Mouse (Mus musculus) ES-E14 (cell line): ENCODE measurements around the gene Sh3tc1. TPM values are rescaled to one million over a fixed set of nuclear protein-coding genes. Genes with fewer than 3 reads are reported as not detected.

Source experiments
- DNase-seq: peaks from one replicate; pipeline ENCODE4 v3.0.0-alpha.2; 2013; ENCODE audit warnings: low read depth, low spot score
- H3K27ac ChIP-seq: 2 replicates; pipeline ENCODE4 v1.5.1; 2012; ENCODE audit warnings: low read depth, mild to moderate bottlenecking, low read length, moderate library complexity, mixed read lengths; ENCODE audit not compliant: poor library complexity, insufficient read depth, severe bottlenecking
- H3K36me3 ChIP-seq: 2 replicates; pipeline ENCODE4 v1.6.1; 2012; ENCODE audit warnings: mild to moderate bottlenecking, low read length, moderate library complexity, mixed read lengths; ENCODE audit not compliant: control insufficient read depth, poor library complexity, insufficient read depth, severe bottlenecking
- H3K4me1 ChIP-seq, 2 experiments: fragments of 150-350 bp in 1 of 2; sonication (generic) in 1 of 2; 2 replicates each; pipeline ENCODE4 v1.6.1; 2012; ENCODE audit warnings: low read length in 2 of 2, mild to moderate bottlenecking in 1 of 2, mixed read lengths in 1 of 2; ENCODE audit not compliant: control insufficient read depth in 2 of 2, insufficient read depth in 2 of 2, poor library complexity in 1 of 2
- H3K4me3 ChIP-seq, 2 experiments: fragments of 150-350 bp in 1 of 2; sonication (generic) in 1 of 2; 2 replicates each; pipeline ENCODE4 v1.5.1; 2012; ENCODE audit warnings: low read length in 2 of 2, low read depth in 1 of 2, mild to moderate bottlenecking in 1 of 2, mixed read lengths in 1 of 2; ENCODE audit not compliant: insufficient read depth in 1 of 2, poor library complexity in 1 of 2, severe bottlenecking in 1 of 2
- H3K9ac ChIP-seq: 2 replicates; pipeline ENCODE4 v1.6.1; 2012; ENCODE audit warnings: low read depth, mild to moderate bottlenecking, low read length, mixed read lengths; ENCODE audit not compliant: poor library complexity, insufficient read depth, severe bottlenecking
- H3K9me3 ChIP-seq: fragments of 150-350 bp; sonication (generic); 2 replicates; pipeline ENCODE4 v1.6.1; 2012; ENCODE audit warnings: low read depth, mild to moderate bottlenecking, low read length; ENCODE audit not compliant: control insufficient read depth, insufficient read depth
- CHD2 ChIP-seq: IDR thresholded peaks from 2 replicates; pipeline ENCODE4 v1.6.1; 2014; ENCODE audit warnings: mild to moderate bottlenecking, low read depth, low read length, inconsistent platforms
- HCFC1 ChIP-seq: IDR thresholded peaks from 2 replicates; pipeline ENCODE4 v1.6.1; 2012; ENCODE audit warnings: low read length, inconsistent platforms, borderline replicate concordance; ENCODE audit not compliant: insufficient read depth
- MAFK ChIP-seq: IDR thresholded peaks from 2 replicates; pipeline ENCODE4 v1.6.1; 2014; ENCODE audit warnings: mild to moderate bottlenecking, low read depth, low read length, inconsistent platforms; ENCODE audit not compliant: insufficient read depth
- ZC3H11A ChIP-seq: IDR thresholded peaks from 2 replicates; pipeline ENCODE4 v1.6.1; 2012; ENCODE audit warnings: low read depth, mild to moderate bottlenecking, inconsistent platforms, low read length, borderline replicate concordance
- ZNF384 ChIP-seq: IDR thresholded peaks from 2 replicates; pipeline ENCODE4 v1.6.1; 2012; ENCODE audit warnings: low read depth, low read length, inconsistent platforms
- in situ Hi-C, 2 experiments: fragments of 600-800 bp; cut with MboI; formaldehyde crosslinking; loops; one replicate each; pipeline ENCODE4 v1.15.1; 2025; ENCODE audit warnings: low sequenced_read_pairs in 2 of 2, inconsistent platforms in 1 of 2; ENCODE audit not compliant: unreplicated experiment in 2 of 2
- total RNA-seq: library from RNA; depleted of rRNA; stranded (reverse); fragments of 300-350 nt; gene quantifications from 2 replicates; pipeline ENCODE4 v1.2.3, GENCODE M21; 2012

Sh3tc1 gene
- total RNA-seq, 1 experiment = 5.9 TPM

DNA sequence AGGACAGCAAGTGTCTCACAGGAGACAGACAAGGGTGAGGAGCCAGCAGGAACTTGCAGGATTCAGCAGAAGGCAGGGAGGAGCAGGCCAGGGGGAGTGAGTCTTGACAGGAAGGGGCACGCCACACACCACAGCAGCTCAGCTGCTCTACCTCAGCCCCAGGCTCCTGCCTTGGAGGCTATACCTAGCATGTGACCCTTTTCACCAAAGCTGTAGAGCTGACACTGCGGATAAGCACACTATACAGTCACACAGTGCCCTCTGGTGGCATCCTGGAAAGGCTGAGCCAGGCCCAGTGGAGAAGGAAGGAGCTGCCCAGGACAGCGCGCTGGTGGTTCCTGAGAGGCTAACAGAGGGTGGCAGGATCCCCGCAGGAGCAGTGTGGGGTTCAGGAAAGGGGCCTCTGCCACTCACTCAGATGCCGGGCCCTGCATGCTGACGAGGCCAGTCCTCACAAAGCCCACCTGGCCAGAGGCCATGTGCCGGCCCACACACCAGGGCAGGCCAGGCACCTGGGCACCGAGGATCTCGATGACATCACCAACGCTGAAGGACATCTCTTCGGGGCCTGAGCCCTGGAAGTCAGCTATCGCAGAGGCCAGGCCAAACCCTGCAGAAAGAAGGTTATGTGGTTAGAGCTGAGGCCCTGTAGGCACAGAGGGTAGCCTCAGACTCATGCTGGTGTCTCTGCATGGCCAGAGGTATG lies 26.0 kb downstream of the Sh3tc1 start:
- H3K4me1 ChIP-seq = peaks cover 3 to 21% of the 10 kb centered on the region in 2 experiments
- no peak for TF ChIP-seq CHD2
- TF ChIP-seq ZC3H11A = peak; percentile 82; the same call in 1 of the 2 replicates
- peak; percentile 85 for TF ChIP-seq MAFK
- H3K9ac ChIP-seq = no peak overlapping the region
- in situ Hi-C loops = loop anchor here in 1 of 2 experiments (10.0 kb wide), 1 partner anchor 119 kb away; no protein-coding TSS in a partner anchor
- DNase-seq = peak; percentile 67
- no peaks in the 10 kb centered on the region for H3K9me3 ChIP-seq
- no peak overlapping the region for H3K4me3 ChIP-seq
- H3K36me3 ChIP-seq = peaks cover 5% of the 10 kb centered on the region; the same call in 1 of the 2 replicates
- H3K27ac ChIP-seq = no peak overlapping the region

DNA sequence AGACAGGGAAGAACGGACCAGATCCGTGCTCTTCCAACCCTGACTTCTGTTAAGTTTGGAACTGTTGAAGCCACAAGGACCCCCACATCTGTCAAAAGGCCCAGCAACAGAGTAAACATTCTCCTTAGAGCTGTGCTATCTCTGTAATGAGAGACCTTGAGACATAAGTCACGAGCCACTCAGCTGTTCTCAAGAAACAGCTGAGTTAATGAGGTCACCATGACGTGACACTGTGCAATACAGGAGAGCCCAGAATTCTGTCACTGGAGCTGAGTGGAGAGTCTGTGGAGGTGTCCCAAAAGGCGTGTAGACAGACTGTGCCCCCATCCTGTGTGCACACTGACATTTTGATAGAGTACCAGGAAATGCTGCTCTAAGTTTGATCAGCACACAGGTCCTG lies 27.3 kb downstream of the Sh3tc1 start:
- in situ Hi-C loops = loop anchor here in 1 of 2 experiments (10.0 kb wide), 1 partner anchor 118 kb away; no protein-coding TSS in a partner anchor
- Histone ChIP-seq H3K9me3 (no peaks in the 10 kb centered on the region), H3K4me1 (peaks cover 2 to 15% of the 10 kb centered on the region in 2 experiments), H3K4me3 (no peak overlapping the region), H3K9ac (no peak overlapping the region), H3K27ac (no peak overlapping the region), H3K36me3 (peaks cover 5% of the 10 kb centered on the region; the same call in 1 of the 2 replicates)
- DNase-seq = no peak
- TF ChIP-seq ZC3H11A (no peak), HCFC1 (no peak), MAFK (no peak), ZNF384 (no peak), CHD2 (no peak)

DNA sequence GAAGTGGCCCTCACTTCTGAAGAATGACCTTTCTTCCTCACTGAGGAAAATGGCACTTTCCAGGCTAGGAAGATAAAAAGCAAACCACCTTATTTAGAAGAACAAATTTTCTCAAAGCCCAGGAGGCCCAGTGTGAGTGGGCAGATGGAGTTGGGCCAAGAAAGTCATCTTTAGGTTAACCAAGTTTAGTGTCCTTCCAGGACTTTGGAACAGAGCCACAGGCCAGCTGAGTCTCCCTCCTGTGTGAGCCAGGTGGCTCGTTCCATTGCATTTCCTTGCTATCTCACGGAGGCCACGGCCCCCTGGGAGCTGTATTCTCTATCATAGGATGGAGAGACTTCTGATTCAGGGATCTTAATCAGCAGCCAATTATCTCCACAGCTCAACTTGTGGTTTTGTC lies 28.9 kb downstream of the Sh3tc1 start:
- in situ Hi-C loops = loop anchor here in 1 of 2 experiments (10.0 kb wide), 1 partner anchor 116 kb away; no protein-coding TSS in a partner anchor
- no peak for TF ChIP-seq HCFC1
- TF ChIP-seq MAFK = no peak
- TF ChIP-seq ZC3H11A = no peak
- TF ChIP-seq CHD2 = no peak
- Histone ChIP-seq H3K4me3 (no peak overlapping the region), H3K36me3 (peaks cover 2% of the 10 kb centered on the region; the same call in 1 of the 2 replicates), H3K9ac (no peak overlapping the region), H3K27ac (no peak overlapping the region), H3K4me1 (peaks cover 2 to 8% of the 10 kb centered on the region in 2 experiments; a peak in 3 of 4 replicates), H3K9me3 (no peaks in the 10 kb centered on the region)
- DNase-seq = no peak

DNA sequence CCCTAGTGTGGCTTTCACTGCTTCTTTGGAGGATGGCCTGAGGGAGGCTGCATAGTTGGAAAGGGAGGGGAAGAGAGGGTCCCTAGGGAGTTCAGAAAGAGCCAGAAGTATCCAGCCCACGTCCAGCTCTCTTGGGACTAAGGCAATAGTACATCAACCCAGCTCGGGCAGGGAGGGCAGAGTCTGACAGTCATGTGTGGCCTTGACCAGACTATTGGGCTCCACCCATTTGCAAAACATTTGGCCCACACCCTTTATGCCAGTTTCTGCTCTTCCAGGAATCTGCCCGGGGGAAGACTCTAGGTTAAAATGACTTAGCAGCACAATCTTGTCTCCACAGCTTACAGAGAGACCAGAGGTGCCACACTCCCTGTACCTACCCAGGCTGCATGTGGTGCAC lies 29.3 kb downstream of the Sh3tc1 start:
- H3K27ac ChIP-seq = no peak overlapping the region
- TF ChIP-seq ZNF384 (no peak), ZC3H11A (no peak), CHD2 (no peak), MAFK (no peak), HCFC1 (no peak)
- peaks cover 2 to 8% of the 10 kb centered on the region in 2 experiments; a peak in 3 of 4 replicates for H3K4me1 ChIP-seq
- in situ Hi-C loops = loop anchor here in 1 of 2 experiments (10.0 kb wide), 1 partner anchor 116 kb away; no protein-coding TSS in a partner anchor
- no peak for DNase-seq
- peaks cover 6% of the 10 kb centered on the region; the same call in 1 of the 2 replicates for H3K36me3 ChIP-seq
- no peaks in the 10 kb centered on the region for H3K9me3 ChIP-seq
- no peak overlapping the region for H3K4me3 ChIP-seq
- H3K9ac ChIP-seq = no peak overlapping the region
